Mouse (Mus musculus): ENCODE data around the gene Lrrc17. TPM values are rescaled to one million over a fixed set of nuclear protein-coding genes. Genes with fewer than 3 reads are reported as not detected.
"Not testable (repeated sequence)": the region's sequence is repeated elsewhere in the genome, so short reads cannot be mapped to it uniquely, and the experiment has no call there.

The Lrrc17 gene
- total RNA-seq, 2 experiments from 2014 or later = 1.2 to 1.3 TPM

GRCm38 (mm10) chr5:21532921-21533320, 10.4 kb upstream of the Lrrc17 start:
- peak; percentile 64 for DNase-seq (ENCODE audit: low spot score)

GRCm38 (mm10) chr5:21542226-21542625, 1.1 kb upstream of the Lrrc17 start:
- DNase-seq (ENCODE audit: low spot score) = no peak

GRCm38 (mm10) chr5:21544821-21545220, 1.5 kb downstream of the Lrrc17 start:
- DNase-seq (ENCODE audit: low spot score) = peak; percentile 59

- DNase-seq (ENCODE audit: low spot score) = no peak
Measured at GRCm38 (mm10) chr5:21545227-21545626, 1.9 kb downstream of the Lrrc17 start.

- DNase-seq (ENCODE audit: low spot score) = peak; percentile 14
Measured at GRCm38 (mm10) chr5:21545786-21546185, 2.4 kb downstream of the Lrrc17 start.

- DNase-seq (ENCODE audit: low spot score) = no peak
Measured at GRCm38 (mm10) chr5:21547005-21547404, 3.6 kb downstream of the Lrrc17 start.

GRCm38 (mm10) chr5:21553685-21554084, 10.3 kb downstream of the Lrrc17 start:
- no peak for DNase-seq (ENCODE audit: low spot score)

GRCm38 (mm10) chr5:21554732-21555131, 11.4 kb downstream of the Lrrc17 start:
- no peak for DNase-seq (ENCODE audit: low spot score)

- DNase-seq (ENCODE audit: low spot score) = no peak
Measured at GRCm38 (mm10) chr5:21556502-21556901, 13.1 kb downstream of the Lrrc17 start.

- peak; percentile 21 for DNase-seq (ENCODE audit: low spot score)
Measured at GRCm38 (mm10) chr5:21563936-21564335, 20.6 kb downstream of the Lrrc17 start.

- no peak for DNase-seq (ENCODE audit: low spot score)
Measured at GRCm38 (mm10) chr5:21565392-21566065, 22.2 kb downstream of the Lrrc17 start.

GRCm38 (mm10) chr5:21567784-21568183, 24.4 kb downstream of the Lrrc17 start:
- no peak for DNase-seq (ENCODE audit: low spot score)

GRCm38 (mm10) chr5:21572764-21573416, 29.5 kb downstream of the Lrrc17 start:
- no peak for DNase-seq (ENCODE audit: low spot score)

- no peak for DNase-seq (ENCODE audit: low spot score)
Measured at GRCm38 (mm10) chr5:21574386-21575209, 31.2 kb downstream of the Lrrc17 start.

- no peak for DNase-seq (ENCODE audit: low spot score)
Measured at GRCm38 (mm10) chr5:21575210-21575550, 31.8 kb downstream of the Lrrc17 start.

GRCm38 (mm10) chr5:21578136-21578535, 34.8 kb downstream of the Lrrc17 start:
- DNase-seq (ENCODE audit: low spot score) = no peak

- peak; percentile 43 for DNase-seq (ENCODE audit: low spot score)
Measured at GRCm38 (mm10) chr5:21586763-21587162, 43.4 kb downstream of the Lrrc17 start.

GRCm38 (mm10) chr5:21587683-21588082, 44.3 kb downstream of the Lrrc17 start:
- no peak for DNase-seq (ENCODE audit: low spot score)

GRCm38 (mm10) chr5:21588220-21588619, 44.9 kb downstream of the Lrrc17 start:
- no peak for DNase-seq (ENCODE audit: low spot score)

- no peak for DNase-seq (ENCODE audit: low spot score)
Measured at GRCm38 (mm10) chr5:21592106-21592505, 48.7 kb downstream of the Lrrc17 start.

- no peak for DNase-seq (ENCODE audit: low spot score)
Measured at GRCm38 (mm10) chr5:21593201-21593709, 49.9 kb downstream of the Lrrc17 start.

GRCm38 (mm10) chr5:21599536-21599935, 56.2 kb downstream of the Lrrc17 start:
- DNase-seq (ENCODE audit: low spot score) = not testable (repeated sequence)

Measured in gastrocnemius, adult 18-20 months (tissue).